Mouse (Mus musculus) skeletal muscle tissue, adult 2 months (tissue): Measurements from ENCODE around the gene Mycl.

Experiments used
- DNase-seq: peaks from one replicate; pipeline ENCODE4 v3.0.0-alpha.2; 2012; ENCODE audit warnings: low read depth, low spot score

Gene Mycl

DNA sequence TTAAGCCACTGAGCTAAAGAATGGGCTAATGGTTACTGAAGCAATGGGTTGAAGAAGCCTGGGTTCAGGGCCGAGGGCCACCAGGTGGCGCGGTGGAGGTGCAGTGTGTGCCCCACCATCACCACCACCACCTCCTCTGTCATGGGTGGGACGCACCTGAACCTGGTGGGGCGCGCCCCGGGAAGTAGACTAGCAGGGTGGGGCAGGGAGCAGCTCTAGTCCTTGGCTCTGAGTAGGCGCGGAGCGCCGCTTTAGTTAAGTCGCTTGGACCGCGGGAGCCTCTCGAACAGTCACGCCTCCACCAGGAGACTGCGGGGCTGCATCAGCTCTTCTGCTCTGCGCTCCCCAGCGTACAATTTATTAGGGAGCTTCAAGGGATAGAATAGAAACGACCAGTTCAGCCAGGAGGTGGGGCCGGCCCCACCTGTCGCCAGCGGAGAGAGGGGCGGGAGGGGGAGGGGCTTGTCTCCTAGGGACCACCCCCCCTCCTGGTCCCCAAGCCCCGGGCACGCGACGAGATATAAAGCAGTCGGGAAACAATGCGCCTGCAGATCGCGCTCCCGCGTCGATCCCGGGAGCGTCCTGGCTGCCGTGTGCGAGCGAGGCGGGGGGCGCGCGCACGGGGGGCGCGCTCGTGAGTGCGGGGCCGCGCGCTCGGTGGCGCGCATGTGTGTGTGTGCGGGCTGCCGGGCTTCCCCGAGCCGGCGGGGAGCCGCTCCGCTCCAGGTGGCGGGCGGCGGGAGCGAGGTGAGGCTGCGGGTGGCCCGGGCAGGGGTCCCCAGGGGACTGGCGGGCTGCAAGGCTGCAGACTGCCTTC lies at the start of gene Mycl:
Gene Mycl (plus strand): TSS at position 249 of the 817 bp plus-strand sequence.
- DNase-seq = no peak

DNA sequence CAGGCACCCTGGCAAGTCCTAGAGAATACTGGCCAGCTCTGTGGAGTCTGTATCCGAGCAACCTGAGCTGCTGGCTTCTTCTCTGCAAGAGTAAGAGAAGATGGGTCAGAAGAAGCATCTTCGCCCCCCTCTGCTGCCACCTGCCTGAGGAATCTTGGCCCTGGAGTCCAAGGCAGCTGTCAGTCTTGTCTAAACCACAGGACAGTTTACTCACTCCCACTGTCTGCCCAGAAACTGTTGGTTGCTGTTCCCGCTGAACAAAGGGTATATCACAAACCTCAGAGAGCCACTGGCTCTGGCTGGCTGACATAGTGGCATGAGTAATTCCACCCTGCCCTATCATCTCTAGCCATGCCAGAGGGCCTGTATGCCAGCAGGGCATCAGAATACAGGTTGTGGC lies 48.2 kb upstream of the Mycl start:
- DNase-seq = no peak

DNA sequence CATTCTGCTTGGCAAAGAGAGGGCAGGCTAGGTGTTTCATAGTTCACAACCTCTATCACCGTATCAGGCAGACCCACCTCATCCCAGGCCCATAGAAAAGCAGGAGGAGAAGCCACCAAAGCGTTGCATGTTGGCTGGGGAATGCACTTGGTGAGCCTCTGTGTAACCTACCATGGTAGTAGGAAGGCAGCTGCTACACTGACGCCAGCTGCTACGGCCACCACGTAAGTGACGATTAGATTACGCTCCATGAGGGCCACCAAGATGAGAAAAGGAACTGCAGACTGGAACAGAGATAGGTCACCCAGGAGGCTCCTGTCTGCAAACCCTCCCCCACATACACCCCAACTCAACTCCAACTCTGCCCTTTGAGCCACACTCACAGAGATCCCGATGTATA lies 46.4 kb upstream of the Mycl start:
- DNase-seq = no peak

DNA sequence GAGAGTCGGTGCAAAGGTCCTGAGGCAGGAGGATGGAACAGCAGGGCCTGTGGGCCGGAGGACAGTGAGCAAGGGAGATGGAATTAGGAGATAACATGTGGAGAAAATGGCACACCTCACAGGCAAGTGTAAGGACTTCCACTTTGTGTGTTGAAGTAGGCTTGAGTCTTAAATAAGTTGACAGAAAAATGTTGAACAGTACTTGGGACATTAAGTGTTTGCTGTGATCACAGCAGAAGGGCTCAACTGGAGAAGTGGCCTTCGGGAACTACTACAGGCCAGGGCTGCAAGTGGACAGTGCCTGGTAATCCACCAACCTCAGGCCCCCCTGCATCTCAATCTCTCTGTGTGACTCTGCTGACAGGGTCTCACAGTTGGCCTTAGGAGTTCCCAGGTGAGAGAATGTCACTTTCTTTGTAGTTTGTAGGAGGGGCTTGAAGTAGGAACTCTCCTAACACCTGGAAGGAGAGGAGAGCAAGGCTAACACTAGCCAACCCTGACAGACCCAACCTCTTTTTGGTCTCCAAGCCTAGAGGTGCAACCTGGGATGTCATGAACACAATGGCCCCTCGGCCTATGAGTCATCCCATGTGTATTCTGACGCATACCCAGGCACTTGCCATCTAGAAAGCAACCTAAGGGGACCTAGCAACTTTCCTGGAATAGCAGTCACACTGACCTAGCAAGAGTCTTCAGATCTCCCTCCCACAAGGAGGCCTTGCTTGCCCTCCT lies 40.6 kb upstream of the Mycl start:
- no peak for DNase-seq

DNA sequence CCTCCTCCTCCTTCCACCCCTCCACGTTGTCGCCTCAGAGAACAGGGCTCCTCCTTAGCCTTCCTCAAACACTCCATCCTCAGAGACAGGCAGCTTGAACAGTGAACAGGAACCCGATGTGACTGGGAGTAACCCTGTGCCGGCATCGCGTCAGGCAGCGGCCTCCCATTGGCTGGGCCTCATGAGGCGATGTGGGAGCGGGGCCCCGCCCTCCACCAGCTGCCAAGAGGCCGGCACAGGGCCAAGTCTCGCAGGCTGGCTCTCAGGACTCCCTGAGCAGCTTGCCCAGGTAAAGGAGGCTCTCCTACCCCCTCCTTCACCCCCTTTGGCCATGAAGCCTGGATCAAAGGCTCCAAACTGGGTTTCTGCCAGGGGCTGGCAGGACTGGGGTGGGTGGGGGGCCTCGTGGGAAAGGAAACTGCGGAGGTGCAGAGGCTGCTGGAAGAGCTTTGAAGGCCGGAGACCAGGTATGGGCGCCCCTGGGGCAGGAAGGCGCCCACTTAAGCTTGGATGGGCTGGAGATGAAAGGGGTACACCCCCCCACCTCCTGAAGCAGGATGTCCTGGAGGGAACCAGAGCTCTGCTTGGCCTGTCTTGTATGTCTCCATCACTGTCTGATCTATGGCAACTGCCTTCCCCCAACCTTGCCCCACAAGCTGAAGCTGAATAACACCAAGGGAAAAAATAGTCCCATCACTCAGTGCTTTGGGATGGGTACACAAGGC lies 39.9 kb upstream of the Mycl start:
- peak; percentile 56 for DNase-seq

DNA sequence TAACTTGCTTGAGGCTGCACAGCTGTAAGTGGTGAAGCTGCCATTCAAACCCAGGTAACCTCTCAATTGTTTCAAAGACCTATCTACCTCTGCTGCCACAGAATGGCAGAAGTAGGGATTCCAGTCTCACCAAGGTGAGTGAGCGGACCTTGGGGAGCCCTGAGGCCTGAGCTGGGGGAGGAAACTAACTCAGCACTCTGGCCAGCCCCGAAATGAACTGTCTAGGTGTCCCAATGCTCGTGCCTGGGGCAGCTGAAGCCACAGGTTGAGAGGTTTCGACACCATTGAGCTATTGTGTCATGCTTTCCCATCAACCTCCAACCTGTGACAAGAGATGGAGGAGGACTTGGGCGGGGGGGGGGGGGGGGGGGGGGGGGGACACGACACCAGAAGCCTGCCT lies 39.2 kb upstream of the Mycl start:
- no peak for DNase-seq

DNA sequence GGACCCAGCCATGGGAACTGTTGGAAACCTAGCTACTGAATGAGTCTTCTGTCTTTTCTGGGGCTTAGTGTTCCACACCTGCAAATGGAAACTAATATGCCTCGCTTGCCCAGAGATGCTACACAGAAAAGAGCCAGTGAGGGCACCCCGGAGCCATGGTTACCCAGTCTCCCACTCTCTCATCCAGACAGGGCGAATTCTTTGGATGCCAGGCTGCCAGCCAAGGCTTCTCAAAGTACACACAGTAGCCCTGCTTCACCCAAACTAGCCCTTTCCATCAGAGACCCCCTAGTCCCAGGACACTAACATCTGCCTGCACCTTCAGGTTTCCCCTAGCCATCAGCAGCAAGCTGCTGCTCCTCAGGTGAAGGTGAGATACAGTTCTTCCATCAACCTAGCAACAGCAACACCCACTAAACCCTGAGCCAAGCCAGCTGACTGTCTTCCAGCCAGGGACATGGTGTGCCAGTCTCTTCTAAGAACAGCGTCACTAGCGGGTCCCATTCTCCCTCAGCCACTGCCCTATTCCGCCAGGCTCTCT lies 36.9 kb upstream of the Mycl start:
- no peak for DNase-seq

DNA sequence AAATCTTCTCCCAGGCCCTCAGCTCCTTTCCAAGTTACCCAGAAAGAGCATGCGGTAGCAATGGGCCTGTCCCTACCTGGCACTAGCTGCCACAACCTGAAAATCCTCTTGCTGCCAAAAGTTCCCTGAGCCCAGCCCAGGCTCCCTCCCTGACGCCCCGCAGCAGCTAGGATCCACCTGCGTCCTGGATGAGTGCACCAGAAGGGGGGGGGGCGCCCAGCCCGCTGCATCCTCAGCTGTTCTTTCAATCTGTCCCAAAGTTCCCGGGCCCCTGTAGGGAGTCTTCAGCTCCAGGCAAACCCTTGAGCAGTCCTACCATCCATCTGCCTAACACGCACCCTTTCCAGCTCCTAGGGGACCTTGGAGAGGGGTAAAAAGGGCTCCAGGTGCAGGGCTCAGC lies 35.6 kb upstream of the Mycl start:
- no peak for DNase-seq

DNA sequence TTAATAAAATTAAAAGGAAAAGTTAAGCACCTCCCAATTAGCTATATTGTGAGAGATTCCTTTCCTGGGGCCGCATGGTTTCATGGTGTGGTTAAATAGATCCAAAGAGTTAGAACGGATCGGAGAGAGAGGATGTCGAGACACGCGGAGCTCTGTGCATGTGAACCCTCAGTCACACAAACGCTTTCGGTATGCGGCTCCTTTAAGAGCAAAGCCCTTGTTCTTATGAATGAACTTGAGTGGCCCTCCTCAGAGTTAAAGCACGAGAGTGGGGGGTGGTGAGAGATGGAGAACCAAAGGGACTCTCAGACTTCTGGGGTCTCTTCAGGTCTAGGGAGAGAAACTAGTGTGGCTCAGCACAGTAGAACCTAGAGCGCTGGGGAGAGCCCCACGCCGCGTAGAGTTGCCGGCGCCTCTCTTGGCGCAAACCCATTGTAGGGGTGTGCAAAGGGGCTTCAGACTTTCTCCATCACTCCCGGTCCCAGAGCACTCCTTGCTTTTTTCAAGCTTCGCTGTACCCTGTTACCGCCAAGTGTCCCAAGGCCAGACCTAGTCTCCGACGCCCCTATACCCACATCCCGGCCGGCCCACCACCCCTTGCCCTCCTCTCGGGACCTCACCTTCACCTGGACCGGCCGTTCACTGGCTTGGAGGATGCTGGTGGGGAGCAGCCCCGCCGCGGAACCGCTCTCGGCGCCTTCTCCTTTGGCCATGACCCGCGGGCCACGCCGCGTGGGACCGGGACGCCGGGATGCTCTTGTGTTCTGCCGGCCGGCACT lies 34.9 kb upstream of the Mycl start:
- DNase-seq = no peak

DNA sequence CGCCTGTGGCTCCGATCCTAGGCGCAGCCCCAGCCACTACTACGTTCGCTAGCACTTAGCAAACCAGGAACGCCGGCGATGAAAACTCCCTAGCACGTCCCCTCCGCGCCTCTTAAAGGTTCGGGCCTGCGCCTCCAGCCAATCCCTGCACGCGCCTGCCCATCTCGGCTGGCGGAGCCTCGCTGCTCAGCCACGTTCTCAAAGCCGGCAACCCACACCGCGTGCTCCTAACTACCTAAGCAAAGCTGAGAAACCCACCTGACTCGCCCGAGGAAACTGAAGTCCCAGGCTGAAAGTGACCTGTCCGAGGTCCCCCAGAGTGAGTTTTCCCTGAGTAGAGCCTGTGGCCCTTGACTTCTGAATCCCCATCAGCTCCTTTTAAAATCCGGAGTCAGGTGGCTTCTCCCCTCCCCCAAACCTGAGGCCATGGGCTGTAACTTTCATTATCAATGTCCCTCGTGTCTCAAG lies 34.3 kb upstream of the Mycl start, which contains the start of gene Mfsd2a:
Gene Mfsd2a (minus strand): TSS at position 89 of the 468 bp plus-strand sequence.
- no peak for DNase-seq

DNA sequence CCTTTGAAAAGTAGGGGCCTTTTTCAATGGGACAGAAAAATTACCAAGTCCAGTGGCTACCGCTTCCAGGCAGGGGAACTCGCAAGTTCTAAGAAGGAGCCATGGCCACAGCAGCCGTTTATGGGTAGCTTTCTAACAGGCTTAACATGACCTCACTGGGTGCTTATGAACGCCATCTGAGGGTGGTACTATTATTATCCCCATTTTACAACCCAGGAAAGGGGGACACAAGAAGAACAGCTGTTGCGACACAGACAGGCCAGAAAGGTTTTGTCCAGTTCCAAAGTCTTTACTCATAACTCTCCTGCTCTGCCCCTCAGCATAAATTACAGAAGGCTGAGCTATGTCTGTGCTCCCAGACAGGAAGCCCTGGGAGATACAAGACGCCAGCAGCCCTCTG lies 33.9 kb upstream of the Mycl start:
- no peak for DNase-seq

DNA sequence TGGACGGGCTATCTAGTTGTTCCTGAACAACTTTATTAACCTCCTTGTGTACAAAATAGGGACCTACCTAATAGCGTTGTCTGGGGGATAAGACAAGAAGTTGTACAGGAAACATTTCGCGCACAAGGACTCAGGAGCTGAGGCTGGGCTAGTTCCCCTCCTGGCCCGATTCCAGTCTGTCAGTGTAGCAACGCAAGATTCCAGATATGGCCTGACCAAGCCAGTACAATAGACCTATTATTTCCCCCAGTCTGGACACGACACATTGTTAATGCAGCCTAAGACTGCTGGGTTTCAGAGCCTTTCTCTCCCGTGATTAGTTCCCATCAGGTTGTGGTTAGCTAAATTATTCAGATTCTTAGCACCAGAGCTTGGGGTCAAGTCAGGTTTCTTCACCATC lies 32.7 kb upstream of the Mycl start:
- no peak for DNase-seq

DNA sequence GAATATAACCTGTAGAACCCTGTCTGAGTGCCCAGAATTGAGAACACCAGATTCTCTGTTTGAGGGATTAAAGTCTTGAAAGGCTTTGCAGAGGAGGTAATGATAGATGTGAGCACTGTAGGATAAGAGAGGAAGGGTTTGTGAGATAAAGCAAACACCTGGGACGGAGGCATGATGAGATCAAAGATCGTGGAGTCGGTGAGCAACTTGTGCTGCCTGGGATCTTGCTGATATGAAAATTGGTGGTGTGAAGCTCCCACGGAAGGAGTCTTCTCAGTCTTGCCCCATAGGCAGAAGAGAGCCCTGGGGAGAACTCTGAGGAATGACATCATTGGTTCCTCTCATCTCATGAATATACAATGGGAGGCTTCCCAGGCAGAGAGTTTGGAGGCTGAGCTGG lies 27.3 kb upstream of the Mycl start:
- no peak for DNase-seq

DNA sequence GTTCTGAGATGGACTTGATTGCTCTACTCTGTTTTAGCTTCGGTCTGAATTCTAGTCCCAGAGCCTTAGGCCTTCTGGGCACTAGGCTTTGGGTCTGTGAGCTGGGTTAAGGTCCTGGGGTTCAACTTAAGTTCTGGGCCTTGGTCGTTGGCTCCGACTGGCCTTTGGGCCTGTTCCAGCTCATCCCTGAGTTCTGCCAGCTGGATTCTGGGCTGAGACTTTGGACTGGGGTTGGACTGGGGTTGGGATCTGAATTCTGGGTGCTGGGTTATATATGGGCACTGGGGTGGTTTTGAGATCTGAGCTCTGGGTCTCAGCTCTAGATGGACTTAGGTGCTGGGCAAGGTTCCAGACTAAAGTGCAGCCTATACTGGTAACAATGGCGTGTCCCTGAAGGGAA lies 24.3 kb upstream of the Mycl start:
- DNase-seq = no peak

DNA sequence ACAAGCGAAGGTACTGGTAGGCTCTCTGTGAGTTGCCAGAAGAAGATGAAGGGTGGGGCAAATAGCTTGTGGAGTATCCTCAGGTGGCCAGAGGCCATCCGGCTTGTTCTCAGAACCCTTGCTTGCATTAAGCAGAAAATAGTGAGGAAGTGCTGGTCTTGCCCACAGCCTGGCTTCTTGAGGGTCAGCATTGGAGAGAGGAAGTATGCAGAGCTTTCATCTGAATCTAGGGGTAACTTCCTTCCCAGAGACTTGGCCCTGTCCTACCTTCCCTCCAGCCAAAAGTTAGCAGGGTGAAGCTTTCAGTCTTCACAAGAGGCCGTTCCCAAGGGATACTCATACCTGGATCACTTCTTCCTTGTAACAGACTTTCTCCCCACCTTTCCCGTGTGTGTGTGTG lies 23.8 kb upstream of the Mycl start:
- no peak for DNase-seq

DNA sequence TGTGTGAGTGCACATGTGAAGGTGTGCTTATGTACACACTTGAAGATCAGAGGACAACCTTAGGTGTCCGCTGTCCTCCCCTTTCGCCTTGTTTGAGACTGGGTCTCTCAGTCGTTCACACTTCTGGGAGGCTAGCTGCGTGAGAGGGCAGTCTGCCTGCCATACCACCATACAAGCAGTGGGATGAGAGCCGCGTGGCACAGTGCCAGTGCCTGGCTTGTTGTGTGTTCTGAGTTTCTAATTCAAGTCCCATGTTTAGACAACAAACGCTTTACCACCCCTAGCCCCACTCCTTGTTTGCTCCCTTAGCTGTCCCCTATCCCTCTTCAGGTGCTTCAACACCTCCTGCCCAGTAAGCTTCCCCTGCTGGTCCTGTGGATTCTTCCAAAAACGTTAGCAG lies 23.4 kb upstream of the Mycl start:
- DNase-seq = no peak

DNA sequence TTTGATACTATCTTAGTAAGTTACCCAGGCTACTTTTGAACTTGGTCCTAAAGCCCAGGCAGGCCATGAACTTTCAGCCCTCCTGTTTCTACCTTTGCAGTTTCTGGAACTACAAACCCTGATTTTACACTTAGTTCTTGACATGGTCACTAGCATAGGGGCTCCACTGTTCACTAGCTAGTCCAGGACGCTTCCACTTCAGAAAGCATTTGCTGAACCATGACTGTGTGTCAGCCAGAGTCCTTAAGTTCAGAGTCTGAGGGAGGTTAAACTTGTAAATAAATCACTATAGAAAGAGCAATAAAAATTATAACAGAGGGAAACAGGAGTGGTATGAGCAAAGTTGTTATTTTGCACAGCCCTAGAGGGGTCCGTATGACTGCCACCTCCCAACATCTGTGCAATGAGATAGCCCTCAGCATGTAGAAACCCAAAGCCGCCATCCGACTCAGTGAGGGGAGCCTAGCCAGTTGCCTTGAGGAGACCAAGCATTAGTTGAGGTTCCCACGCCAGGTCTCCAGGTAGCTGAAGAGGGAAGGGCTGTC lies 20.4 kb upstream of the Mycl start:
- no peak for DNase-seq

DNA sequence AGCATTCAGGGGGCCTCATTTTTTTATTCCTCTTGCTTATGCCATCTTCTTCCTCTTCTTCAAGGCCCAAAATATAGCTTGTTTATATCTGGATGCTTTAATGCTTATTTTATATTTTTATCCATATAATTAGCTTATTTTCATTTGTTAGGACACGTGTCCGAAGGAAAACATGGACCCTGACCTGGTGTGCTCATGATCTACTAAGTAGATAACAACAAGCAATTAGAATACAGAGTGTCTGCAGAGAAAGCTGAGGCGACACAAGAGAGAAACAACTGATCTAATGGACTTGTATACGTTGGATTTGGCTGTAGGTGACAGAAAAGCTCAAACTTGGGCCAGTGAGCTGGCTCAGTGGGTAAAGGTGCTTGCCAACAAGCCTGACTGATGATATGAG lies 18.6 kb upstream of the Mycl start:
- DNase-seq = no peak

DNA sequence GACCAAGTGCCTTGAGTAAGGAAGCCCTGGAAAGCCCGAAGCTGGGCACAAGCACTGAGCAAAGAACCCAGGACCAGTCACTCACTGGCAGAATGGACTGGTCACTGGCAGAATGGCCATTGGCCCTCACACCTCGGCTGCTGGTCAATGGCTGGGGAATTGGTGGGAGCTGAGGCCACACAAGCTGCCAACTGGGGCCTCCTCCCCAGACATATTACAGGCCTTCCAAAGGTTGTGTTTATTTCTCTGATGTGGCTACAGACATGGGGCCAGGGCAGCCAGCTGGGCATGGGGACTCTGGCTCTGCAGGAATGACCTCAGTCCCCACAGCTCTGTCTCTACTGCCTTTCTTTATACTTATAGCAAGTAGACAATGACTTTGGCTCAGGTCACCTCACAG lies 16.6 kb upstream of the Mycl start:
- DNase-seq = no peak

DNA sequence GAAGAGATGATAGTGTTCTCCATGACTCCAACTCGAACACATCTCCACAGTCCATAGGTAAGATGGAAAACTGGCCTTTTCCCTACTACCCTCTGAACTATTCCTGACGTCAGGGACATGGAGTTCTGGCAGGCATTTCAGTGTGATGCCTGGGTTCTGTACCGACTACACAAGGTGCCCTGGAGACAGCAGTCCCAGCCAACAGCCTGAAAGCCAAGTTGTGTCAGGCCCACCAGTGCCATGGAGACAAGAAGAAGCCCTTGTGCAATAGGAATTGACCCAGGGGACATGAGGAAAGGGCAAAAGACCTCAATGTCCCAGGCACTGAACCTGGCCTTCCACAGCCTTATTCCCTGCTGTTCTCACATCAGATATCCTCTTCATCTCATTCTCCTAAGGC lies 15.6 kb upstream of the Mycl start:
- DNase-seq = no peak

DNA sequence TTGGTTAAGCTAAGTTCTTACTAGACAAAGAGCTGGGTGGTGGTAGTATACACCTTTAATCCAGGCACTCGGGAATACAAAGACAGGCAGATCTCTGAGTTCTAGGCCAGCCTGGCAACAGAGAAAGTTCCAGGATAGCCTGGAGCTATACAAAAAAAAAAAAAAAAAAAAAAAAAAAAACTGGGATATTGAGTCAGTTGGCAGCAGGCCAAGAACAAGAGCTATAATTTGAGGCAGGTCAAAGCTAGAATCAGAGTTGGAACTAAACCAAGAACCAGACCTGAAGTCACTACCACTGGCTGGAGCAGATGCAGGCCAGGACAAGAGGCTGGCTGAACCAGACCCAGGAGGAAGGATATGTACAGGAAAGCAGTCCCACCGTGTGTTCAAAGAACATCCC lies 14.8 kb upstream of the Mycl start:
- DNase-seq = no peak
